Mouse (Mus musculus): Measurements from ENCODE around the gene Cited1.
"Not testable (repeated sequence)": the region's sequence is repeated elsewhere in the genome, so short reads cannot be mapped to it uniquely, and the experiment has no call there.

Cited1 gene

DNA sequence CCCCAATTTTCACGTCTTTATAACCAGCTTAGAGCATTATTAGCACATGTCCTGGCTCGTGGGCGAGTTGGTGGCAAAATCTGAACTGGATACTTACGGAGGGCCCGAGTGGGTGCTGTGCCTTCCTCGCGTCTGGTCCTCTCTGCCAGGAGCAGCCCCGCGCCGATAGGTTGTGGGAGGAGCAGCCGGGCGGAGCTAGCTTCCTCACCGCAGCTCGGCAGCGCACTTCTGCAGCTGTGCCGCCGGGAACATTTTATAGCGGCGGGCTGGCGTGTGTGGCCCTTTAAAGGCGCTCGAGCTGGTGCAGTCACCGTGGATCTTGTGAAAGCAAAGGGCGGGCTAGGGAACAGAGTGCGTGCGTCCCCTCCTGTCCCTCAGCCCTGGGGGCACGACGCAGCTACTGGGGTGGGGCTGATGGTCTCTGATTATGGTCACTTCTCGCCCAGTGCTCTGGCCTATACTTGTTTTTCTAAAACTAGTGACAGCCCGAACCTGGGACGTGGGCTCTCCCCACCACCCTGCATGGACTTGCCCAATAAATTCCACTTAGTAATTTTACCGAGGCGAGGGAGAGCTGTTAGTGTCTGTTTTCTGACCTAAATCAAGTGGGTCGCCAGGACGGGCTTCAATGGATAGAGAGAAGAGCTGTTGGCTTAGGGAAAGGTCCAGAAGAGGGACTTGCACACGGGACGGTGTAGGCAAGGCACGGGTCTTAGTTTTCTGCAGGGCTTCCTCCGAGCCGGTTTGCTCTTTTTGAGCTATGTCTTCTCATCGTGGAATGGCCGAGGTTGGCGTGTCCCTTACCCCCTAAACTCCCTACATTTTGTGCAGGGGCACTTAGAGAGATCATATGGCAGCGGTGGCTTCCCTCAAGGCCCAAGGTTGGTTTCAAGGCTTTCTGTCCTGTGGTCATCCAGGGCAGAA is at the start of gene Cited1:
Cited1 (minus strand) TSS at position 245 of the 924 bp plus-strand sequence.
- peak; percentile 9 to 23 for DNase-seq (ENCODE audit: low spot score in 2 of 2)

DNA sequence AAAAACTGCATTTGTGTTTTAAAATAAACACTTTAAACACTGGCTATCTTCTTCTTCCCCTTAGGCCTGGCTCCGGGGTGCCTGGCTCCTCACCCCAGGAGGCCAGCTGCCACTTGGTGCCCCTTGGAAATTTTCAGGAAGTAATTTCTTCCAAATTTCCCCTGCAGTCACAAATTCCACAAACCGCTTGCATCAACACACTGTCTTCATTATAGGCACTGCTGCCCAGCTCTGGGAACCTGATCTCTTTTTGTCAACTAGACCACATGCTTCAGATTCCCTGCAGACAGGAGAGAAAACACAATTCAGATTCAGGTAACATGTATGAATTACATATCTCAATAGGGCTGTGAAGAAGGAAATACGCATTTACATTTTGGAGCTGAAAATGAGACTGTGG is 32.9 kb upstream of the Cited1 start:
- no peak for DNase-seq (ENCODE audit: low spot score in 2 of 2)

DNA sequence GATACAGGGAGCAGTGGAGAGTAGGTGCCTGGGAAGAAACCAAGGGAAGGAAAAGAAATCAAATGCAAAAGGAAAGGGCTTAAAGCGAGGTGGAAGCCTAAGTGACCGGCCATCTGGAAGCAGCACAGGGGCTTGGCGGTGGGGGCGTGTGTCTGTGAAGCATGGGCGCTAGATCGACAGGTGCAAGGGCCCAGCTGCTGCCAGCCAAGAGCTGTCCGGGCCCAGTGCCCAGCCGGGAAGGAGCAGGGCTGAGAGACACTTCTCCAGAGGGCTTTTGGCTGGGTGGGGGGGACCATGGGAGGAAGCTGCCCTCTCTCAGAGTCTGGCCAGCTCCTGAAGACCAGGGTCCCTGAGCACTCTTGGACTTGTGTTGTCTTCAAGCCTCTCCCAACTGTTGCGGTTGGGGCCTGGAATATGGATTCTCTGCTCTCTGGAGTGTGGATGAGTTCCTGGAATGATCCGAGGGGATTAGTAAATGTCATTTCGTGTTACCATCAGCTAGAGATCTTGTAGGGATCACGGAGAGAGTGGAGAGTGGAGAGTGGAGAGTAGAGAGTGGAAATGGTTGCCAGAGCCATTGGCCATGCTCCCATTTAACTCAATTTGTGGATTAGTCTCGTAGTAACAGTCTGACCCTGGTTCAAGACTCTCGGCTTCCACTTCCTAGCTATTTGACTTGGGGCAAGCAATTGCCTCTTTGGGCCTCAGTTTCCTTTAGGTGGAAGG is 10.8 kb upstream of the Cited1 start:
- no peak for DNase-seq (ENCODE audit: low spot score in 2 of 2)

DNA sequence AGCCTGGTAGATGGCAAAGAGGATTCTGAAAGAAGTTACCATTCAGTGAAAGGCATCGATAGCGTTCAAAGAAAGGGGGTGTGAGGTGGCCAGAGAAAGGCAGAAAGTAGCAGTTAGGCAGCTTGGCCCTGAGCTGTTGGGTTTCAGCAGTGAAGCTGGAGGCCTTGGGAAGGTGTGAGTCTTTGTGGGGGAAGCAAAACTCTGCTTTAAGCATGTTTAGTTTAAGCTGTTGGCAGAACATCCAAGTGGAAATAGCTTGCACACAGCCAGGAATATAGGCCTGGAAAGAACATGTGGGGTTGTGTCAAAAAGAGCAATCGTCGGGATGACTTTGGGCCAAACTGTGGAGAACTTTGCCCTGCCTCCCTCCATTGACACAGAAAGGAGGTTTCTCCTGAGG is 7.8 kb upstream of the Cited1 start:
- DNase-seq (ENCODE audit: low spot score in 2 of 2) = no peak

DNA sequence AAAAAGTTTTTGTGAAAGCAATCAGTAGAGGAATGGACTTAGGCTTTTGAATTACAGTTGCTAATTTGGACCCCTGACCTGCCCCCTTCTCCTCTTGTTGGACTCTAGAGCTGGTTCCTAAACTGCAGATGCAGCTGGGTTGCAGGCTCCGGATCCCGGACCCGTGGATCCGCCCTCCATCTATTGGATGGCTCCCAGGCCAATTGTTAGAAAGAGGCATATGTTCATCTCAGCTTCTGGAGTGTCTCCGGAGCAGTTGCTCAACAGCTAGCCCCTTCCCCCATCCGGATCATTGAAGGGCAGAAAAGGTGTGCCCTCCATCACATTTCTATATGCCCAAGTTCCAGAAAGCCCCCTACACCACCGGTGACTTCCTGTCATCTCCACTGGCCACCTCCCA is 1.9 kb upstream of the Cited1 start:
- DNase-seq (ENCODE audit: low spot score in 2 of 2) = peak in 1 of 2 experiments; percentile 11

DNA sequence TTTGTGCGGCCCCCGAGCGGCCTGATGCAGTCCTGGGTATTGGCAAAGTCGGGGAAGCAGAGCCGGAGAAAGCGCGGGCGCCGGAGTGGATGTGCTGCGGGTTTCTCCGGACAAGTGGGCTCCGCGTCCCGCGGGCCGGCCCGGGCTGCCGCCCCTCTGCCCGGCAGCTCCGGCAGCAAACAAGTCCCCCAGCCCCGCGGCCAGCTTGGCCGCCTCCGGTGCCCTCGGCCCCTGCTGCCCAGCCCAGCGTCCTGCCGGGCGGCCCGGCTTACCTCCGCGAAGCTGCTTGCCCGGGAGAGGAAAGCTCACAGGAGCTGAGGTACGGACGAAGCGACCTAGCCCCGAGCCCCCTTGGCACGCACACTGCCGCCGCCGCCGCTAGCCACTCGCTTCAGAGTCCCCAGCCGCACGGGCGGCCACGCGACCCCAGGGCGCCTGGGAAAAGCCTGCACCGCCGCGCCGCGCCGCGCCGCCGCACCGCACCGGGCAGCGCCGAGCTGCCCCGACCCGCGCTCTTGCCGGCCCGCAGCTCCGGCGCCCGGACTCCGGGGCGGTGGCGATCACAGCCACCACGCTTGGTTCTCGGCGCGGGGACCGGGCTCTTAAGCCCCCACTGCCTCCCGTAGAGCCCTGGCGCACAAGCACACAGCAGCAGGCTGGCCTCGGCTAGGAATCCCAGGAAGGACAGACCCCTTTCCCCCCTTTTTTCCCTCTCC is 602 bp downstream of the Cited1 start:
- DNase-seq (ENCODE audit: low spot score in 2 of 2) = peak in 1 of 2 experiments; percentile 4

DNA sequence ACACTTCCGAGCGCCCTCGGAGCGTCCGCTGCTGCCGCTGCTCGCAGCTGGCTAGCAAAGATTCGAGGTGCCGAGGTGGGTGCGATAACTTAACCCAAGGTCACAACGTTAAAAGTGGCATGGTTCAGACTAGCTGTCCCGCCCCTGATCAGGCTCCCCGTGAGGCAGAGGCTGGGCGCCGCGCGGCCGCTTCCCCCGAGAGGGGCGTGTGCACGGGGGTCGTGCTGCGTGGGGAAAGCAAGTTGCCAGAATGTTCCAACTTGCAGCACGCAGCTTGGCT is 1.1 kb downstream of the Cited1 start:
- DNase-seq (ENCODE audit: low spot score in 2 of 2) = peak in 1 of 2 experiments; percentile 11

DNA sequence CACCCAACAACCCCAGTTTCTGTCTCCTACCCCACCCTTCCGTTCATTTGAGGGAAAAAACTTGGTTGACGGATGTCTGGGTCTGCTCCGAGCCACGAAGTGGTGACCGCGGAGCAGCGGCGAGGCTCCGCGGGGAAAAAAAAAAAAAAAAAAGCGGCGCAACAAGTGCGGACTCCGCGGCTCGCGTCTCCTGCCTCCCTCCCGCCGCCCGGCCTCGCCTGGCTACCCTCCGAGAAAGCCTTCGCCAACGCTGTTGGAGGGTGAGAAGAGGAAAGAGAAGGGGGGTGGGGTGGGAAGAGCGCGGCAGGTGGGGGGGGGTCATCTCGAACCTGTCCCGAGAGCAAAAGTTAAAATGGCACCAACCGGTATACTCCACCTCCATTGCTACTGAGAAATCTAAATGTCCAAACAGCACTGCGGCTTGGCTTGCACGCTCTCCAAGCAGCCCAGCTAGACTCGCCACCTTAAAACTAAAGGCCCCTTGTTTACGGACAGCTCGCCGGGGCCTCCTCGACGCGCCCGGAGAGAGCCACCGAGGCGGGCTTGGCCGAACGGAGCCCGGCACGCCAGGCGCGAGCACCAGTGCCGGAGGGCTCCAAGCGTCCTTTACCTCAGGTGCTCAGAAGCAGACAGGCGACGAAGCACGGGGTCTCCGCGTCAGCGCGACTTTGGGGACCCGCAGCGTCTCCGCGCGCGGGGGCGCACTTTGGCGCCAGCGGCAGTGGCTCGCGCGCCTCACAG is 1.7 kb downstream of the Cited1 start:
- peak in 1 of 2 experiments; percentile 9 for DNase-seq (ENCODE audit: low spot score in 2 of 2)

DNA sequence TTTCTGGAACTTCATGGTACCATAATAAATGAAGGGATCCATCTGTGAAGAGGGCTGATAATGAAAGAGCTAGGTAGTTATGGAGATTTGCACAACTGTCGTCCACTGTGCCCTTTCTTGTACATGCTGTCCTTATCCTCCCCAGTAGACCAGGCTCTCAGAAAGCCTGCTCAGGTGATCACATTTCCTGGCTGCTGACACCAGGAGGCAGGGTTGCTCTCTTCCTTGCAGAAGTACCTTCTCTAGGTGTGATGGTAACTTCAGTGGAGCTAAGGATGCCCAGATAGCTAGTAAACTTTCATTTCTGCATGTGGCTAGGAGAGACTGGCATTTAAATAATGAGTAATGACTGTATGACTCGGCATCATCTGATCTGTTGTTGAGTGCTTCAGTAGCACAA is 7.6 kb downstream of the Cited1 start:
- no peak for DNase-seq (ENCODE audit: low spot score in 2 of 2)

DNA sequence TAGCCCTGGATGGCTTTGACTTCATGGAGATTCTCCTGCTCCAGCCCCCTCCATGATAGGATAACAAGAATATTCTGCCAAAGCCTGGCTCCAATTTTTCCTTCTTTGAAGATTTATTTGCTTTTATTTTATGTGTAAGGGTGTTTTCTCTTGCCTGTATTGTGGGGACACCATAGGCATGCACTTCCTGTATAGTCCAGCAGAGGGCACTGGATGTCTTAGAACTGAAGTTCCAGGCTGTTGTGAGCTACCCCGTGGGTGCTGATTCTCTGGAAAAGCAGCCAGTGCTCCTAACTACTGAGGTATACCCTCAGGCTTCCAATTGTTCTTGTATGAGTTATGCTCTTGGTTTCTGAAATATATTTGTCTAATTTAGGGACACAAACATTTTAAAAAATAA is 32.9 kb downstream of the Cited1 start:
- peak in 1 of 2 experiments; percentile 2 for DNase-seq (ENCODE audit: low spot score in 2 of 2)

DNA sequence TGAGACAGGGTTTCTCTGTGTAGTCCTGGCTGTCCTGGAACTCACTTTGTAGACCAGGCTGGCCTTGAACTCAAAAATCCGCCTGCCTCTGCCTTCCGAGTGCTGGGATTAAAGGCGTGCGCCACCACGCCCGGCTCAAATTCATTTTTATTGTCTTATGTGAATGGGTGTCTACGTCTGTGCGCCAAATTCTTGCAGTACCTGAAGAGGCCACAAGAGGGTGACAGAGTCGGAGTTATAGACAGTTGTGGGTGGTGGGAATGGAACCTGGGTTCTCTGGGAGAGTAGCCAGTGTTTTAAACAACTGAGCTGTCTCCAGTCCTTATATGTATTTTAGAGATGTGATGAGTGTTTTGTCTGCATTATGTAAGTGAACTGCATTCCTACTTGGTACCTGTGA is 36.6 kb downstream of the Cited1 start:
- DNase-seq (ENCODE audit: low spot score in 2 of 2) = not testable (repeated sequence)
